Mouse (Mus musculus): ENCODE results near the gene Phgr1. TPM values are rescaled to one million over a fixed set of nuclear protein-coding genes. Genes with fewer than 3 reads are reported as not detected.

Gene Phgr1
- total RNA-seq, 2 experiments from 2014 or later: not detected

DNA sequence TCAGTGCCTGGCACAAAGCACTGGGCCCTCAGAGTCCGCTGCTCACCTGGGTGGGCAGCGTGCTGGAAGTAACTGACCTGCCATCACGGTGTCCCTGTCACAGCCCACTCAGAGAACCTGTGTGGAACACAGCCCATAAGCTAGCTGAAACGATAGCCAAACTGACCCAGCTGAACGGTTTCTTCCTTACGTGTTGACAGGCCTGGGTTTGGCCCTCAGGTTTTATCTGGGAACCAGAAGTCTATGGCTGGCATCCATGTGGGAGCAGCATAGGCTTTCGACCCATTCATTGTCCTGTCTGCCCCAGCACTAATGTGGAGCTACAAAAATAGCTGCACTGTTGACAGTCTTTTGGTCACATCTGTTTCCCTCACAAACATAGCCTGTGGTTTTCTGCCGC is 22.1 kb upstream of the Phgr1 start:
- no peak for DNase-seq (ENCODE audit: low spot score in 2 of 2)

- no peak for DNase-seq (ENCODE audit: low spot score in 2 of 2)
Observed at GRCm38 (mm10) chr2:118751896-118752791, 20.4 kb upstream of the Phgr1 start.

- no peak for DNase-seq (ENCODE audit: low spot score in 2 of 2)
Observed at GRCm38 (mm10) chr2:118752792-118753108, 19.8 kb upstream of the Phgr1 start.

GRCm38 (mm10) chr2:118754143-118754542 is 18.4 kb upstream of the Phgr1 start:
- DNase-seq (ENCODE audit: low spot score in 2 of 2): no peak

DNA sequence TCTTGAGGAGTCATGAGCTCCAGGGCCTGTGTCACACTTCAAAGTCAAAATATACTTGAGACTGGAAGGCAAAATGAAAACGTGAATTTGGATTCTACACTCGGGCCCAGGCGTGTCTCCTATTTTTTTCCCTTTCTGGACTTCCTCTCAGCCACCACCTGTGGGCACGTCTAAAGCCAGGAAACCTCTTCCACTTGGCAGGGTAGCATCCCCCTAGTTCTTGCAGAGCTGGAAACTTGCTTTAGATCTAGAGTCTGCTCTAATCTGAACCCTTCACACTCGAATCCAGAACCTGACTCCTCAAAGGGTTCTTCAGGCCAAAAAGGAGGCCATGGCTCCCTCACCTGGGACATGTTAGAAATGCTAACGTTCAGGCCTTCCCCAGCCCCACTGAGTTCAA is 17.2 kb upstream of the Phgr1 start:
- DNase-seq (ENCODE audit: low spot score in 2 of 2): no peak

DNA sequence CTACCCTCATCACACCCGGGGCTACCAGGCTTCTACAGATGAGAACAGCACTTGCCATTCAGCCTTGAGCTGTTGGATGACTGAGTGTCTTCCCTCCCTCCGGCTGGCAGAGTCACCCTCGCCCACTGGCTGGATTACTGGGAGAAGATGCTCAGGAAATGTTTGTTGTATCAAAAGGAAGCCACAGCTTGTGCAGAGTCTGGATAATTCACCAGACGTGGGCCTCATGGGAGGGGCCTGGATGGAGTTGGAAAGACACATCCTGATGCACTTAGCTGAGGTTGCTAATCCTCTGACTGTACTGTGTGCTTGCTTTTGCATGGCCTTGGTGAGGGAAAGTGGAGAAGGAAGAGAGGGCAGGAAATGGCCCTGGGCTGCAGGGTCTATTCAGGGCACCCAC is 16.5 kb upstream of the Phgr1 start:
- no peak for DNase-seq (ENCODE audit: low spot score in 2 of 2)

- no peak for DNase-seq (ENCODE audit: low spot score in 2 of 2)
Observed at GRCm38 (mm10) chr2:118759828-118760227, 12.7 kb upstream of the Phgr1 start.

GRCm38 (mm10) chr2:118760311-118761025 is 12.1 kb upstream of the Phgr1 start:
- DNase-seq (ENCODE audit: low spot score in 2 of 2): no peak

GRCm38 (mm10) chr2:118761358-118761757 is 11.2 kb upstream of the Phgr1 start:
- DNase-seq (ENCODE audit: low spot score in 2 of 2): no peak

DNA sequence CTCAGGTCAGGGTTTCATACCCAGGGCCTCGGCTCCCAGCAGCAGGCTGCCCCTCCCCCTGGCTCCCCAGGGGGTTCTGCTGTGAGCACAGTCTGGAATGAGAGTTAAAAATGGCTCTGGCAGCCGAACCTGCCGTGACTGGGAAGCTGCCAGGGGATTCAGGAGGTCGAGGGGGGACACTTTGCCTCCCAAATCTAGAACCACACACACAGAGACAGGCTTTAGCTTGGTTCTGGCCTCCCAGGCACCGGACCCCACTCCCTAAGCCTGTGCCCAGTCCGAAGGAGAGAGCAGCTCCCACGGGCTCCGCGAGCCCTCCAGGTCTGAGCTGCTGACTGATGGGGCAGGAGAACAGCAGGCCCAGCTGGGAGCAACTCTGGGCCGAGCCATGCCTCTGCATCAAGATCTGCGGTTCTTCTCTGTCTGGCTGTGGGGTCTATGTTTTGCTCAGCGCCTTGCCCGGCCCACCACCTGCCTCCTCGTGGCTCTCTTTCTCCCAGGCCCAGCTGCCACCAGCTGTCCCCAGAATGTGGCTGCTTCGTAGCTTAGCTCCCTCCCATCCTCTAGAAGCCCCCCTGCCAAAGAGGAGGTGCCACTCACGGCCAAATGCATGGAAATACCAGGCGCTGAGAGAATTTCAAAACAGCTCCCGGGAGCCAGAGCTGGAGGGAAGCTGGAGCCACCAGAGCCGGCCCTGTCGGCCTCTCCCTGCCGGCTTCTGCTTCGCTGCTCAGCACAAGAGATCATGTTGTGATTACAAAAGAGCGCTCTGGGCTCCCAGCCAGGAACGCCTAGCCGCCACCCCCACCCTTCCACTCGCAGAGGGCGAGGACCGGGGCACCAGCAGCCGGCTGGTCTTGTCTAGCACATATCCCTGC is 10.4 kb upstream of the Phgr1 start, which contains the start of gene Ccdc9b:
TSS of gene Ccdc9b (minus strand) at position 756 of the 878 bp plus-strand sequence.
- DNase-seq (ENCODE audit: low spot score in 2 of 2): peak; percentile 83 to 86

- no peak for DNase-seq (ENCODE audit: low spot score in 2 of 2)
Observed at GRCm38 (mm10) chr2:118762784-118763148, 9.8 kb upstream of the Phgr1 start.

DNA sequence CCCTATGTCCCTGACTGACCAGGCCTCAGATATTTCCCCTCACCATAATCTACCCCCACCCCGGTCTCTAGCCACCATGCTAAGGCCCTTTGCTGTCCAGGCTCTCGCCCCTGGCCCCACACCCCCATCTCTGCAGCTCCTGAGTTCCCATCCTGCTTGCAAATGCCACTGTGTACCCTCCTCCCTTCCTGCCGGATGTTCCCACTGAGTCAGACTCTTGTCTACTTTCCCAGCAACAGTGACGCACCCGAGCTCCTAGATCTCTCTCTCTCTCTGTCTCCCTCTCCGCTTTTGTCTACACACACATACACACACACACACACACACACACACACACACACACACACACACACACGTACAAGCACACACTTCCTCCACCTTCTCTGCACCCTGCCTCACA is 9.1 kb upstream of the Phgr1 start:
- DNase-seq (ENCODE audit: low spot score in 2 of 2): peak in 1 of 2 experiments; percentile 56

GRCm38 (mm10) chr2:118764094-118764831 is 8.3 kb upstream of the Phgr1 start:
- peak in 1 of 2 experiments; percentile 62 for DNase-seq (ENCODE audit: low spot score in 2 of 2)

DNA sequence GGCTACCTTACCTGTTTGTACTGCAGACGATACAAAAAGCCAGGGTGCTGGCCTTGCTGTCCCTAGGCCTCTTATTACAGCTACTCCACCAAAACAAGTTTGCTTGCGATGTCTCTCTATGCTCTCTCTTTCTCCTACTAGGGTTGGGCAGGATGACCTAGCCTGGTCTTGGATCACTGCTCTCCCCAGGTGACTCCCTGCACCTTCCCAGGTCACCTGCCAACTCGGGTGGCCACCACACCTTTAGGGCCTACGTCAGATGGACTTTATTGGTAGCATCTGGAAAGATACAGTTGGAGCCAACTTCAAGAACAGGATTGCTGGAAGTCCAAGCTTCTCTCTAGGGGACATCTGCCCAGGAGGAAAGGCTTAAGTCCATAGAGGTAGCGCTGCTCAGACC is 7.7 kb upstream of the Phgr1 start:
- DNase-seq (ENCODE audit: low spot score in 2 of 2): no peak

GRCm38 (mm10) chr2:118766041-118767033 is 6.2 kb upstream of the Phgr1 start:
- DNase-seq (ENCODE audit: low spot score in 2 of 2): no peak

DNA sequence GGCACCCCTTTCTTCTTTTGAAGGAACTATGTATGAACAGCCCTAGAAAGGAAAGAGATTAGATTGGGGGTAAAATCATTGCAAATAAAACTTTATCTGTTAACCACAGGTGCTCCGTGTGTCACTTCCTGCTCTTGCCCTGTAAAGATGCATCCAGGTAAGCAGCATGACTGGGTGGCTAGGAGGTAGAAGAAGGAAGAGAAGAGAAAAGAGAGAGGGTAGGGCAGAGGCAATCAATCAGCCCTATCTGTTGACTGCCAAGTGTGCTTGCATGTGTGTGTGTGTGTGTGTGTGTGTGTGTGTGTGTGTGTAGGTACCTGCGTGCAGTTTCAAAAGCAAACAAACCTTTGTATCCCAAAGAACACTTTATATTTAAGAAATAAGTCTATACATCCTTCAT is 2.0 kb downstream of the Phgr1 start:
- DNase-seq (ENCODE audit: low spot score in 2 of 2): no peak

DNA sequence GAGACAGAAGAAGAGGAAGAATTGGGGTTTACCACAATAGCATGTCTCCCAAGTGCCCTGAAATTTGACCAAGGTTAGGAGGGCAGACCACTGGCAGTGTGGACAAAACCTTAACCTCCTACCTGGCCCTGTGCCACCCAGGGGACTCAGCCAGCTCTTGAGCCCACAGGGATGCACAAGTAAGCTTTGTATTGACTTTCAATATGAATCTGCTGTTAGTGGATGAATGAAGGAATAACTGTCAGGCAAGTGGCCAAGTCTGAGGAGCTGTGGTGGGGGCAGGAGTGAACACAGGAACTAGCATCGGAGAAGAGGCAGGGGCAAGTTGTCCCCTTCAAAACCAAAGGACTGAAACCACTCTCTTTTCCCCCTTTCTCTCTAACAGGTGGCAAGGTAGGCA is 2.8 kb downstream of the Phgr1 start:
- no peak for DNase-seq (ENCODE audit: low spot score in 2 of 2)

DNA sequence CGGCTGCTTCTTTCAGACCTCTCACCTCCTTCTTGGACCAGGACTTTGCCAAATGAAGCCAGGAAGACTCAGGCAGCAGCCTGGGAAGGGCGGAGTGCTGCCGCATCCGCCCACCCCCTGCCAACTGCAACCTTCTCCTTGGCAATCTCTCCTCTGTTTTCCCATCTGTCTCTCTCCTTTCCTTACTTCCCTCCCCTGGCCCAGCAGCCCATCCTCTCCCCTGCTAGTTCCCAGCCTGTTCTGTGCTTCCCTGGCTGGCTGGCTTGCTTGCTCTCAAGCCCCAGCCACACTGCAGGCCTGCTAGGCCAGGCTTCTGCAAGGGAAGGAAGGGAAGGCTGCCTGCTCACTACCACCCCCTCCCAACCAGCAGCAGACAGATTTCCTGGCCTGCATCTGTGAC is 3.3 kb downstream of the Phgr1 start:
- DNase-seq (ENCODE audit: low spot score in 2 of 2): peak in 1 of 2 experiments; percentile 55

GRCm38 (mm10) chr2:118776295-118776694 is 3.7 kb downstream of the Phgr1 start:
- no peak for DNase-seq (ENCODE audit: low spot score in 2 of 2)

DNA sequence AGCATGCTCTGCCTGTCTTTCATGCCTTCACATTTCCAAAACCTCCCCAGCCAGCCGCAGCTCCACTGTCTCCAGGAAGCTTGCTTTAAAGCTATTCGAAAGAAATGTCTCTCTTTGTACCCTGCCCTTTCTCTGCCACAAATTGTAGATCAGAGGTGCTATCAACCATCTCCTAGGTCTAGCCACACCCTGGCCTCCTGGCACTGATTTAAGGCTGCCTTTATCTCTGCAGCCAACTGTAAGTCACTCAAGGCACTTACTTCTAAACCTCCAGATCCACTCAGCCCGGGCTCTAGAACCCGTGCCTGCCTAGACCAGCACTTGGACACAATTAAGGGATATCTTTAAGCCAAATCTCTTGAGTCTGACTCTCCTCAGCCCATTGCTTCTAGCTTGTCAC is 5.8 kb downstream of the Phgr1 start:
- no peak for DNase-seq (ENCODE audit: low spot score in 2 of 2)
